Mouse (Mus musculus) CD4-positive naive resting alpha-beta T cell, adult 76 days (primary cell): Measurements from ENCODE around the gene Vmn1r228. TPM values are rescaled to one million over a fixed set of nuclear protein-coding genes. Genes with fewer than 3 reads are reported as not detected.

Experiments used
- total RNA-seq: library from RNA; stranded (reverse); gene quantifications from one replicate; pipeline ENCODE4 v1.2.4, GENCODE M21; 2023

Vmn1r228 gene
- total RNA-seq = not detected

DNA sequence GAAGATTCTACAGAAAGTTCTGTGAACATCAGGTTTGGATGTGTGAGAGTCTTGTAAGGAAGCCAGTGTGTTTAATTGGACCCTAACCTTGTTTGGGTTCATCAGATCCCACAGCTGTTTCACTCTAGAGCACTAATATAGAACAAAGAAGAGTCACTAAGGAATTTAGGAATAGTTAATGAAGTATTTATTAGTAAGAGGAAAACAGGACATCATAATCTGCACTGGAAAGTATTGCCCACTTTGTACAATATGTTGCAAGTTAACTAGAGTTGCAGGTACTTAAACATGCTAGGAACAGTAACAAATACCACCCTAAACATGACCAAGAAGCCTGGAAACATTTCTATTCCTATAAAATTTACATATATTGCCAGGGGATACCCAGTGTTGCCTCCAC lies at the start of gene Vmn1r228:
Gene Vmn1r228, minus strand, starts transcription at position 101 of the 400 bp plus-strand sequence.

DNA sequence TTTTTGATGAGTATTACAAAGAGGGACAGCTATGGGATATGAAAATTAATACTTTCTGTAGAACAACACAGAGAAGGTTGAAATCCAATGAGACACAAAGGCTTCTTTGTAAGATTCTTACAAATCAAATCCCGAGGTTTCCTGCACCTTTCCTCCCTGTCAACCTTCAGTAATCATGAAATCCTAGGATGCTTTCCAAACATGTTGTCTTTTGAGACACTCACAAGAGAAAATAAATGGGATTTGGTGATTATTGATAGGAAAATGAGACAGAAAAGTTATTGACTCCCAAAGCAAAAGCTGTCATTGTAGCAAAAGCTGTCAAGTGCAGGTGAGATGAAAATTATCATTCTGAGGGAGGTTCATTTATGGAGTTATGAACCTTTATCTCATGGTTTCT lies 25.3 kb upstream of the Vmn1r228 start, which contains the start of gene Vmn1r229:
Gene Vmn1r229, plus strand, starts transcription at position 301 of the 400 bp plus-strand sequence.

GRCm38 (mm10) chr17:20729543-20729942 lies 56.4 kb downstream of the Vmn1r228 start, which contains the start of gene Vmn1r227:
Gene Vmn1r227, plus strand, starts transcription at chr17:20729843.

Other genes starting within 250 kb of the Vmn1r228 start
- gene Vmn2r109, start 221.4 kb downstream of the Vmn1r228 start, total RNA-seq = not detected
- not detected for gene Vmn2r110, start 189.7 kb downstream of the Vmn1r228 start, total RNA-seq
- gene Fpr-rs3, start 161.3 kb downstream of the Vmn1r228 start, total RNA-seq = not detected
- not detected for gene Vmn1r226, start 103.3 kb downstream of the Vmn1r228 start, total RNA-seq
- not detected for gene Vmn1r227, start 56.3 kb downstream of the Vmn1r228 start, total RNA-seq
- gene Vmn1r229, start 25.4 kb upstream of the Vmn1r228 start, total RNA-seq = not detected
- not detected for gene Vmn1r230, start 54.3 kb upstream of the Vmn1r228 start, total RNA-seq
- gene Vmn1r231, start 118.9 kb upstream of the Vmn1r228 start, total RNA-seq = not detected
- gene Vmn1r232, start 133.6 kb upstream of the Vmn1r228 start, total RNA-seq = not detected
- gene Ppp2r1a, start 159.2 kb upstream of the Vmn1r228 start, total RNA-seq = 288 TPM
- not detected for gene Vmn1r233, start 210.3 kb upstream of the Vmn1r228 start, total RNA-seq
- gene Zfp160, start 222.7 kb upstream of the Vmn1r228 start, total RNA-seq = 11.2 TPM